9 mouse cellular contexts compared by ENCODE assay signal in the genomic region with DNA sequence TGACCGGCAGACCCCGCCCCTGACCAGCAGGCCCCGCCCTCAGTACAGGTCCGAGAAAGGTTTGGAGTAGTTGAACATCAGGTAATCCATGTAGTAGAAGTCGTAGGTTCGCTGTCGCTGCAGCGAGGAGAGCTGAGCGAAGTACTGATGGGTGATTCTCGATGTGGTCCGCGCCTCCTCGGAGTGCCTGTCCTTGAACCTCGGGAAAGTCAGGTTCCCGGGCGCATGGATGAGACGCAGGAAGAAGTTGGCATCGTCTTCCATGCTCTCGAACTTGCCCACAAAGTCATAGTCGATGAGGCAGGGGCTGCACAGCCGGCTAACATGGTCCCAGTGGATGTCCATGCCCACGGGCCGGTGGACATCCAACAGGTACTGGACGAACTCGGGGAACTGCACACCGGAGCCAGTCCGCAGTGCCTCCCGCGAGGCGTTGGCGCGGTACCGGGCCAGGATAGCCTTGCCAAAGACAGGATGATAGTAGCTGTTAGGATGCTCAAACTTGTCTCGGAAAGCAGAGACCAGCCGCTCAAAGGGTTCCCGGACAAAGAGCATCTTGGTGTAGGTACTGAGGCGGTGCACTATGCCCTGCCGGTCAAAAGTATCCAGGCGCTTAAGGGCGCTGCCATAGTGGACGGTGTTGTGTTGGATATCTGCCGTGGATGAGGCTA. TPM values are rescaled to one million over a fixed set of nuclear protein-coding genes. Genes with fewer than 3 reads are reported as not detected.
DNase-seq lines count a peak whose midpoint lies in the region; ATAC-seq and TF ChIP-seq lines count a peak whose summit lies in the region.
"Had no signal": no experiment of that assay in that cellular context is flagged by ENCODE, and none has a peak within 500 bp of the region (broad histone marks: within the 10 kb centered on the region; RNA-seq: fewer than 3 reads in every experiment).

No protein-coding gene starts in this region.

- ATAC-seq in heart, embryonic 11.5 days (replicated peaks; ENCODE audit: insufficient number of reproducible peaks, low FRiP score, low TSS enrichment) = no peak
- no peak for ATAC-seq in forebrain, embryonic 16.5 days
- no peak for ATAC-seq in limb, embryonic 14.5 days (ENCODE audit: low FRiP score, low read depth)

- no peaks in the 10 kb centered on the region for H3K36me3 ChIP-seq in heart, embryonic 11.5 days (ENCODE audit: control insufficient read depth, insufficient read depth, low read length)
- no peaks in the 10 kb centered on the region for H3K36me3 ChIP-seq in ES-Bruce4 (ENCODE audit: control insufficient read depth, insufficient read depth, low read length, poor library complexity, severe bottlenecking)
- H3K36me3 ChIP-seq in forebrain, embryonic 16.5 days (ENCODE audit: control insufficient read depth, insufficient read depth) = no peaks in the 10 kb centered on the region
- H3K36me3 ChIP-seq in limb, embryonic 14.5 days (ENCODE audit: control insufficient read depth, insufficient read depth, low read length) = no peaks in the 10 kb centered on the region
- H3K36me3 ChIP-seq: liver, embryonic 13.5 days had no signal

- peak overlapping the region; percentile 49 for H3K4me2 ChIP-seq in heart, embryonic 11.5 days
- peak overlapping the region; percentile 51 for H3K4me2 ChIP-seq in forebrain, embryonic 16.5 days (ENCODE audit: low read length)
- H3K4me2 ChIP-seq in limb, embryonic 14.5 days (replicated peaks; ENCODE audit: low read depth, low read length, severe bottlenecking) = peak overlapping the region; percentile 51
- H3K4me2 ChIP-seq: liver, embryonic 13.5 days had no signal

- no peak for TF ChIP-seq EP300 in ES-Bruce4 (IDR thresholded peaks at IDR 0.05; ENCODE audit: insufficient read depth, low read depth, low read length)

- no peak for DNase-seq in heart, adult 11 months
- DNase-seq in limb, embryonic 14.5 days (ENCODE audit: low spot score) = no peak
- no peak for DNase-seq in right cerebral cortex, adult 18-20 months
- DNase-seq in left cerebral cortex, adult 9 months (ENCODE audit: low spot score in 2 of 2) = no peak
- DNase-seq in adrenal gland, postnatal 25 days = no peak
- DNase-seq: liver, embryonic 13.5 days had no signal

- H3K27ac ChIP-seq in heart, embryonic 11.5 days (ENCODE audit: low read depth, low read length) = no peak overlapping the region
- H3K27ac ChIP-seq in ES-Bruce4 (ENCODE audit: insufficient read depth, low read length) = no peak overlapping the region
- no peak overlapping the region for H3K27ac ChIP-seq in forebrain, embryonic 16.5 days (ENCODE audit: low read length)
- H3K27ac ChIP-seq in limb, embryonic 14.5 days (replicated peaks; ENCODE audit: low read depth, low read length) = no peak overlapping the region
- H3K27ac ChIP-seq: liver, embryonic 13.5 days had no signal

- no peaks in the 10 kb centered on the region for H3K4me1 ChIP-seq in heart, embryonic 11.5 days (ENCODE audit: control insufficient read depth, insufficient read depth, low read length)
- peaks cover 6% of the 10 kb centered on the region for H3K4me1 ChIP-seq in ES-Bruce4 (ENCODE audit: control insufficient read depth, insufficient read depth, low read length)
- peaks cover 11% of the 10 kb centered on the region for H3K4me1 ChIP-seq in forebrain, embryonic 16.5 days (replicated peaks; ENCODE audit: control insufficient read depth, insufficient read depth, low read length)
- peaks cover 5% of the 10 kb centered on the region for H3K4me1 ChIP-seq in limb, embryonic 14.5 days (ENCODE audit: control insufficient read depth, insufficient read depth, low read length)
- H3K4me1 ChIP-seq: liver, embryonic 13.5 days had no signal

- H3K27me3 ChIP-seq in heart, embryonic 11.5 days (ENCODE audit: control insufficient read depth, insufficient read depth, low read length) = peaks cover 38% of the 10 kb centered on the region
- H3K27me3 ChIP-seq in ES-Bruce4 (ENCODE audit: control insufficient read depth, insufficient read depth, low read length, poor library complexity, severe bottlenecking) = no peaks in the 10 kb centered on the region
- H3K27me3 ChIP-seq in forebrain, embryonic 16.5 days (replicated peaks; ENCODE audit: control insufficient read depth, insufficient read depth, low read length) = peaks cover 34% of the 10 kb centered on the region
- H3K27me3 ChIP-seq in limb, embryonic 14.5 days (ENCODE audit: control insufficient read depth, insufficient read depth, low read length) = peaks cover 30% of the 10 kb centered on the region

- 14% methylated on average over 42 of the region's 42 CpGs for WGBS in heart, embryonic 11.5 days (ENCODE audit: insufficient replicate concordance)
- 14% methylated on average over 42 of the region's 42 CpGs for WGBS in forebrain, embryonic 16.5 days
- WGBS in limb, embryonic 14.5 days = 18% methylated on average over 38 of the region's 42 CpGs

- no peak for TF ChIP-seq POLR2A in ES-Bruce4 (IDR thresholded peaks at IDR 0.05; ENCODE audit: insufficient read depth, low read length)
- no peak for TF ChIP-seq POLR2A in limb, embryonic 14.5 days (IDR thresholded peaks at IDR 0.05; ENCODE audit: borderline replicate concordance, extremely low read depth, insufficient read depth, insufficient read length)

- H3K9me3 ChIP-seq in heart, embryonic 11.5 days (replicated peaks; ENCODE audit: control insufficient read depth, low read length) = no peaks in the 10 kb centered on the region
- no peaks in the 10 kb centered on the region for H3K9me3 ChIP-seq in ES-Bruce4 (replicated peaks; ENCODE audit: control insufficient read depth, insufficient read depth, low read length, poor library complexity, severe bottlenecking)
- H3K9me3 ChIP-seq in forebrain, embryonic 16.5 days (ENCODE audit: control insufficient read depth, low read length) = no peaks in the 10 kb centered on the region
- no peaks in the 10 kb centered on the region for H3K9me3 ChIP-seq in limb, embryonic 14.5 days (ENCODE audit: control insufficient read depth, low read length)
- H3K9me3 ChIP-seq: liver, embryonic 13.5 days had no signal

- no peak overlapping the region for H3K9ac ChIP-seq in heart, embryonic 11.5 days (ENCODE audit: low read depth, low read length)
- H3K9ac ChIP-seq in ES-Bruce4 (ENCODE audit: low read depth, poor library complexity, severe bottlenecking) = no peak overlapping the region
- H3K9ac ChIP-seq in forebrain, embryonic 16.5 days (replicated peaks; ENCODE audit: low read depth, low read length) = no peak overlapping the region
- H3K9ac ChIP-seq in limb, embryonic 14.5 days (ENCODE audit: low read depth, low read length, severe bottlenecking) = peak overlapping the region; percentile 3; the same call in 1 of the 2 replicates
- H3K9ac ChIP-seq: liver, embryonic 13.5 days had no signal

- no peak for TF ChIP-seq CTCF in ES-Bruce4 (IDR thresholded peaks at IDR 0.05; ENCODE audit: low read depth, low read length)

- peak overlapping the region; percentile 21; the same call in 1 of the 2 replicates for H3K4me3 ChIP-seq in heart, embryonic 11.5 days (ENCODE audit: low read depth, low read length)
- H3K4me3 ChIP-seq in ES-Bruce4 (ENCODE audit: low read depth, low read length) = peak overlapping the region; percentile 48
- peak overlapping the region; percentile 38 for H3K4me3 ChIP-seq in forebrain, embryonic 16.5 days (replicated peaks; ENCODE audit: low read length)
- peak overlapping the region; percentile 30 for H3K4me3 ChIP-seq in limb, embryonic 14.5 days (replicated peaks; ENCODE audit: low read length)
- H3K4me3 ChIP-seq: liver, embryonic 13.5 days had no signal

RNA-seq across cellular contexts. Expression of a gene that starts 18.7 kb away (rescaled TPM):
- polyA plus RNA-seq in heart, embryonic 11.5 days (2014; fragmentation: Nextera tagmentation; extraction: Ambion mirVana) = 4.5 and 5.7 TPM in 2 replicates
- polyA plus RNA-seq in ES-Bruce4 (2011; ENCODE audit: insufficient read depth, insufficient read length, low read depth, missing spikeins) = 23.9 and 33.7 TPM in 2 replicates
- 25.2 and 28.1 TPM in 2 replicates for polyA plus RNA-seq in forebrain, embryonic 16.5 days (2015; fragmentation: Nextera tagmentation; extraction: Ambion mirVana)
- polyA plus RNA-seq in limb, embryonic 14.5 days (2012; rRNA removed) = 77.1 and 97.5 TPM in 2 replicates
- polyA plus RNA-seq in limb, embryonic 14.5 days (2014; fragmentation: Nextera tagmentation; extraction: Ambion mirVana) = 18.7 and 20.7 TPM in 2 replicates
- total RNA-seq in adrenal gland, postnatal 25 days (2021) = 9.4 and 9.7 TPM in 2 replicates
